Mouse (Mus musculus) ES-E14 (cell line): ENCODE results near the gene Utrn. TPM values are rescaled to one million over a fixed set of nuclear protein-coding genes. Genes with fewer than 3 reads are reported as not detected.

Source experiments
- DNase-seq: peaks from one replicate; pipeline ENCODE4 v3.0.0-alpha.2; 2013; ENCODE audit warnings: low read depth, low spot score
- H3K27ac ChIP-seq: 2 replicates; pipeline ENCODE4 v1.5.1; 2012; ENCODE audit warnings: low read depth, mild to moderate bottlenecking, low read length, moderate library complexity, mixed read lengths; ENCODE audit not compliant: poor library complexity, insufficient read depth, severe bottlenecking
- H3K36me3 ChIP-seq: 2 replicates; pipeline ENCODE4 v1.6.1; 2012; ENCODE audit warnings: mild to moderate bottlenecking, low read length, moderate library complexity, mixed read lengths; ENCODE audit not compliant: control insufficient read depth, poor library complexity, insufficient read depth, severe bottlenecking
- H3K4me1 ChIP-seq, 2 experiments: fragments of 150-350 bp in 1 of 2; sonication (generic) in 1 of 2; 2 replicates each; pipeline ENCODE4 v1.6.1; 2012; ENCODE audit warnings: low read length in 2 of 2, mild to moderate bottlenecking in 1 of 2, mixed read lengths in 1 of 2; ENCODE audit not compliant: control insufficient read depth in 2 of 2, insufficient read depth in 2 of 2, poor library complexity in 1 of 2
- H3K4me3 ChIP-seq, 2 experiments: fragments of 150-350 bp in 1 of 2; sonication (generic) in 1 of 2; 2 replicates each; pipeline ENCODE4 v1.5.1; 2012; ENCODE audit warnings: low read length in 2 of 2, low read depth in 1 of 2, mild to moderate bottlenecking in 1 of 2, mixed read lengths in 1 of 2; ENCODE audit not compliant: insufficient read depth in 1 of 2, poor library complexity in 1 of 2, severe bottlenecking in 1 of 2
- H3K9ac ChIP-seq: 2 replicates; pipeline ENCODE4 v1.6.1; 2012; ENCODE audit warnings: low read depth, mild to moderate bottlenecking, low read length, mixed read lengths; ENCODE audit not compliant: poor library complexity, insufficient read depth, severe bottlenecking
- H3K9me3 ChIP-seq: fragments of 150-350 bp; sonication (generic); 2 replicates; pipeline ENCODE4 v1.6.1; 2012; ENCODE audit warnings: low read depth, mild to moderate bottlenecking, low read length; ENCODE audit not compliant: control insufficient read depth, insufficient read depth
- CHD2 ChIP-seq: IDR thresholded peaks from 2 replicates; pipeline ENCODE4 v1.6.1; 2014; ENCODE audit warnings: mild to moderate bottlenecking, low read depth, low read length, inconsistent platforms
- HCFC1 ChIP-seq: IDR thresholded peaks from 2 replicates; pipeline ENCODE4 v1.6.1; 2012; ENCODE audit warnings: low read length, inconsistent platforms, borderline replicate concordance; ENCODE audit not compliant: insufficient read depth
- MAFK ChIP-seq: IDR thresholded peaks from 2 replicates; pipeline ENCODE4 v1.6.1; 2014; ENCODE audit warnings: mild to moderate bottlenecking, low read depth, low read length, inconsistent platforms; ENCODE audit not compliant: insufficient read depth
- ZC3H11A ChIP-seq: IDR thresholded peaks from 2 replicates; pipeline ENCODE4 v1.6.1; 2012; ENCODE audit warnings: low read depth, mild to moderate bottlenecking, inconsistent platforms, low read length, borderline replicate concordance
- ZNF384 ChIP-seq: IDR thresholded peaks from 2 replicates; pipeline ENCODE4 v1.6.1; 2012; ENCODE audit warnings: low read depth, low read length, inconsistent platforms
- in situ Hi-C, 2 experiments: fragments of 600-800 bp; cut with MboI; formaldehyde crosslinking; loops; one replicate each; pipeline ENCODE4 v1.15.1; 2025; ENCODE audit warnings: low sequenced_read_pairs in 2 of 2, inconsistent platforms in 1 of 2; ENCODE audit not compliant: unreplicated experiment in 2 of 2
- total RNA-seq: library from RNA; depleted of rRNA; stranded (reverse); fragments of 300-350 nt; gene quantifications from 2 replicates; pipeline ENCODE4 v1.2.3, GENCODE M21; 2012

The Utrn gene
- total RNA-seq, 1 experiment: 66.9 TPM

- in situ Hi-C loops: no loop called here
Observed at GRCm38 (mm10) chr10:12860331-12860730, 8.8 kb downstream of the Utrn start.

GRCm38 (mm10) chr10:12858017-12858416, 11.1 kb downstream of the Utrn start:
- Histone ChIP-seq H3K4me1 (peaks cover 0 to 4% of the 10 kb centered on the region in 2 experiments; a peak in 1 of 4 replicates), H3K4me3 (no peak overlapping the region), H3K27ac (no peak overlapping the region), H3K36me3 (peaks cover 2% of the 10 kb centered on the region; the same call in 1 of the 2 replicates), H3K9me3 (no peaks in the 10 kb centered on the region), H3K9ac (no peak overlapping the region)
- in situ Hi-C loops: no loop called here
- no peak for DNase-seq
- no peak for TF ChIP-seq ZC3H11A

More at GRCm38 (mm10) chr10:12860331-12860730, 8.8 kb downstream of the Utrn start:
- Histone ChIP-seq H3K9me3 (no peaks in the 10 kb centered on the region), H3K36me3 (peaks cover 2% of the 10 kb centered on the region; the same call in 1 of the 2 replicates), H3K4me3 (no peak overlapping the region), H3K27ac (no peak overlapping the region), H3K4me1 (peaks cover 0 to 4% of the 10 kb centered on the region in 2 experiments; a peak in 1 of 4 replicates), H3K9ac (no peak overlapping the region)
- TF ChIP-seq MAFK (no peak), HCFC1 (no peak)
- DNase-seq: no peak

DNA sequence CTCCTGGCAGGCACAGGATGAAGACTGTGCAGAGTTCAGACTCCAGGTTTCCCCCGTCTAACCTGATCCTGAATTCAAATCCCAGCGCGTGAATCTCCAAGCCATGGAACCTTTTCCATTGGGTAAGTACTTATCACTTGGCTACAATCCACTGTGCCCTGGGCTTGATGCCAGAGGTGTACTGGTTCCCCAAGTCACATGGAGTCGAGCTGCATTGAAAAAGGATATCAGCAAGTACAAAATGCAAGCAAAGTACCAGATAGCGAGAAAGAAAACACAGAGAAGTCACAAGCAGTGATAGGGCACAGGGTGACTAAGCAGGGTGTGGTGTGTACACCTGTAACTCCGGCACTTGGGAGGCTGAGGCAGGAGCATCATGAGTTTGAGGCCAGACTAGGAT, 14.9 kb downstream of the Utrn start:
- Histone ChIP-seq H3K9ac (no peak overlapping the region), H3K4me1 (peaks cover 0 to 4% of the 10 kb centered on the region in 2 experiments; a peak in 1 of 4 replicates), H3K4me3 (no peak overlapping the region), H3K9me3 (no peaks in the 10 kb centered on the region), H3K36me3 (no peaks in the 10 kb centered on the region), H3K27ac (no peak overlapping the region)
- TF ChIP-seq CHD2: no peak
- TF ChIP-seq HCFC1: no peak
- no peak for TF ChIP-seq ZC3H11A
- TF ChIP-seq ZNF384: no peak
- TF ChIP-seq MAFK: no peak
- in situ Hi-C loops: no loop called here
- no peak for DNase-seq

GRCm38 (mm10) chr10:12853776-12854175, 15.4 kb downstream of the Utrn start:
- no peak overlapping the region for H3K9ac ChIP-seq

GRCm38 (mm10) chr10:12853196-12853620, 16.0 kb downstream of the Utrn start:
- no peak for DNase-seq
- Histone ChIP-seq H3K9ac (no peak overlapping the region), H3K9me3 (no peaks in the 10 kb centered on the region), H3K36me3 (no peaks in the 10 kb centered on the region), H3K27ac (no peak overlapping the region), H3K4me1 (peaks cover 0 to 4% of the 10 kb centered on the region in 2 experiments; a peak in 1 of 4 replicates), H3K4me3 (no peak overlapping the region)
- TF ChIP-seq HCFC1: no peak
- TF ChIP-seq ZC3H11A: no peak
- TF ChIP-seq CHD2: no peak
- no peak for TF ChIP-seq MAFK
- no peak for TF ChIP-seq ZNF384
- in situ Hi-C loops: no loop called here

More at GRCm38 (mm10) chr10:12853776-12854175, 15.4 kb downstream of the Utrn start:
- in situ Hi-C loops: no loop called here
- no peak for TF ChIP-seq HCFC1
- no peak for TF ChIP-seq ZC3H11A
- TF ChIP-seq CHD2: no peak
- no peak for TF ChIP-seq MAFK
- no peak for TF ChIP-seq ZNF384
- no peak for DNase-seq
- Histone ChIP-seq H3K27ac (no peak overlapping the region; the same call in 1 of the 2 replicates), H3K9me3 (no peaks in the 10 kb centered on the region), H3K4me3 (no peak overlapping the region), H3K36me3 (no peaks in the 10 kb centered on the region), H3K4me1 (peaks cover 0 to 4% of the 10 kb centered on the region in 2 experiments; a peak in 1 of 4 replicates)
